1 mouse cellular context compared by ENCODE assay signal in genomic region chr6:115804432-115805192, GRCm38 (mm10).
TF ChIP-seq lines count a peak whose summit lies in the region.

No protein-coding gene starts in this region.

TF ChIP-seq in MEL, 35 proteins besides CTCF, POLR2A, EP300 and RAD21:
- 0 out of 2 replicates have a peak, but pooled peaks have one; percentile 6 for TF ChIP-seq NELFE (IDR thresholded peaks at IDR 0.05; ENCODE audit: low read depth, low read length)
- TF ChIP-seq KAT2A (conservative IDR thresholded peaks at IDR 0.05; ENCODE audit: low read depth, low read length) = no peak
- TF ChIP-seq ZNF384 (IDR thresholded peaks at IDR 0.05; ENCODE audit: low read depth, low read length) = no peak
- TF ChIP-seq MAFK (IDR thresholded peaks at IDR 0.05; ENCODE audit: borderline replicate concordance, low read depth, low read length) = no peak
- TF ChIP-seq GABPA (IDR thresholded peaks at IDR 0.05; ENCODE audit: low read depth, low read length) = no peak
- TF ChIP-seq ZMIZ1 (IDR thresholded peaks at IDR 0.05; ENCODE audit: low read depth, low read length) = peak; percentile 83; the same call in 1 of the 2 replicates
- TF ChIP-seq USF2 (IDR thresholded peaks at IDR 0.05; ENCODE audit: borderline replicate concordance in 1 of 2, insufficient read depth in 1 of 2, low read depth in 1 of 2, low read length in 2 of 2) = no peak
- TF ChIP-seq CHD1 (IDR thresholded peaks at IDR 0.05; ENCODE audit: low read depth, low read length) = no peak
- TF ChIP-seq TBP (IDR thresholded peaks at IDR 0.05; ENCODE audit: low read depth, low read length) = no peak
- no peak for TF ChIP-seq RCOR1 (IDR thresholded peaks at IDR 0.05; ENCODE audit: low read depth, low read length)
- no peak for TF ChIP-seq UBTF (IDR thresholded peaks at IDR 0.05; ENCODE audit: borderline replicate concordance, insufficient read depth, low read depth, low read length)
- peak; percentile 31; the same call in 1 of the 2 replicates for TF ChIP-seq USF1 (IDR thresholded peaks at IDR 0.05; ENCODE audit: low read depth, low read length)
- TF ChIP-seq MYC (IDR thresholded peaks at IDR 0.05; ENCODE audit: low read depth, low read length) = 0 out of 2 replicates have a peak, but pooled peaks have one; percentile 46
- no peak for TF ChIP-seq JUND (IDR thresholded peaks at IDR 0.05; ENCODE audit: low read depth, low read length)
- peak; percentile 72 for TF ChIP-seq POLR2AphosphoS2 (IDR thresholded peaks at IDR 0.05; ENCODE audit: low read length)
- no peak for TF ChIP-seq E2F4 (IDR thresholded peaks at IDR 0.05; ENCODE audit: borderline replicate concordance, low read depth, low read length)
- no peak for TF ChIP-seq BHLHE40 (IDR thresholded peaks at IDR 0.05; ENCODE audit: borderline replicate concordance, low read depth, low read length)
- no peak for TF ChIP-seq HCFC1 (IDR thresholded peaks at IDR 0.05; ENCODE audit: low read depth, low read length)
- no peak for TF ChIP-seq TAL1 (IDR thresholded peaks at IDR 0.05; ENCODE audit: low read length)
- TF ChIP-seq TCF12 (IDR thresholded peaks at IDR 0.05; ENCODE audit: low read depth, low read length) = no peak
- peak; percentile 42; the same call in 1 of the 2 replicates for TF ChIP-seq MAX (IDR thresholded peaks at IDR 0.05; ENCODE audit: low read length)
- peak; percentile 67; the same call in 1 of the 2 replicates for TF ChIP-seq POLR2AphosphoS5 (IDR thresholded peaks at IDR 0.05; ENCODE audit: borderline replicate concordance, low read depth, low read length)
- TF ChIP-seq ZC3H11A (IDR thresholded peaks at IDR 0.05; ENCODE audit: low read depth, low read length) = no peak
- no peak for TF ChIP-seq NRF1 (IDR thresholded peaks at IDR 0.05; ENCODE audit: insufficient read depth, low read depth, low read length, poor library complexity, severe bottlenecking)
- TF ChIP-seq ELF1 (IDR thresholded peaks at IDR 0.05; ENCODE audit: low read depth, low read length) = no peak
- TF ChIP-seq MYB (IDR thresholded peaks at IDR 0.05; ENCODE audit: low read depth, low read length) = peak; percentile 65; the same call in 1 of the 2 replicates
- TF ChIP-seq CHD2 (IDR thresholded peaks at IDR 0.05; ENCODE audit: low read length) = no peak; the same call in 1 of the 2 replicates
- no peak for TF ChIP-seq ZKSCAN1 (IDR thresholded peaks at IDR 0.05; ENCODE audit: low read depth, low read length)
